Mouse (Mus musculus): ENCODE data around the gene Bak1. TPM values are rescaled to one million over a fixed set of nuclear protein-coding genes. Genes with fewer than 3 reads are reported as not detected.

The Bak1 gene
- 10 to 100 TPM; 12.7 to 14.3 TPM for total RNA-seq (2021)
- long read RNA-seq, experiment 1, partial matches to known transcripts, result 0 of 5 reads
- long read RNA-seq, experiment 1, other reads (novel, unspliced or antisense), result 5 of 5 reads
- long read RNA-seq, experiment 2, partial matches to known transcripts, result 0 of 2 reads
- long read RNA-seq, experiment 2, other reads (novel, unspliced or antisense), result 2 of 2 reads

DNA sequence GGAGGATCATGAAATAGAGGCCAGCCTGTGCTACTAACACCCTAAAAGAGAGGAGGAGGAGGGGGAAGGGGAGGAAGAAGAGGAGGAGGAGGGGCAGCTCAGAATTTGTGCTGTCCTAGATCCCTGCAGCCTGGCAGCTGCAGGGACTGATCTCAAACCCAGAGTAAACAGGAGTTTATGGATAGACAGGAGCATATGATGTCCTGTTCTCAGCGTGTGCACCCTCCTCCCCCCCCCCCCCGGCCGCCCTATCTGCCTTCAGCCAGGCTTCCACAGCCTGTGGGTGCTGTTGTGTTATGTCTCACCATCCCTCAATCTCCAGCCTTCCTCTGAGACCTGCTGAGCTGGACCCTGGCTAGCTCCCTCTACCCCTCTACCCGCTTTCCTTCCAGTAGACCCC, at the start of gene Bak1:
Gene Bak1, minus strand, starts transcription at position 101 of the 400 bp plus-strand sequence.
- Histone ChIP-seq H3K27ac (peak within 1 kb of the TSS; percentile 97), H3K4me3 (peak within 1 kb of the TSS; percentile 97)
- no peak for TF ChIP-seq CTCF (conservative IDR thresholded peaks at IDR 0.05)
- no peak for DNase-seq (ENCODE audit: low spot score in 2 of 2)

GRCm38 (mm10) chr17:27078499-27078898, 49.7 kb upstream of the Bak1 start:
- Histone ChIP-seq H3K4me3 (no peak overlapping the region), H3K27ac (no peak overlapping the region)
- no peak for DNase-seq (ENCODE audit: low spot score in 2 of 2)
- TF ChIP-seq CTCF (conservative IDR thresholded peaks at IDR 0.05), result no peak

- H3K27ac ChIP-seq, result no peak overlapping the region
- DNase-seq (ENCODE audit: low spot score in 2 of 2), result no peak
- H3K4me3 ChIP-seq, result no peak overlapping the region
- TF ChIP-seq CTCF (conservative IDR thresholded peaks at IDR 0.05), result peak; percentile 67
Measured at GRCm38 (mm10) chr17:27077920-27078319, 49.1 kb upstream of the Bak1 start.

DNA sequence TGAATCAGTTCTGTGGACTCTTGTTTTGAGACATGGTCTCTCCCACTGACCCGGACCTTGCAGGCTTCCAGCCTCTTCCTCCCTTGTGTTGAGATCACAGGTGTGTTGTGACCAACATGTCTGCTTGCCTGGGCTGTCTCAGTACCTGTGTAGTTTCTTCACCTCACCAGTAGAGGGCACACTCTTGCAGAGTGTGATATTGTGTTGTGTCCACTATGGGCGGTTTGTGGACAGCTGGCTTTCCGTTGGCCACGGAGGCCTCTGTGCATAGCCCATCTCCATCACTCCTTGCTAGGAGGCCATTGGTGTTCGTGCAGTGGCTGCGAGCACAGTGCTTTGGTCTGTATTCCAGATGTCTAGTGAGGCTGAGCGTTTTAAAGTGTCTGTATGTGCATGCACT, 48.3 kb upstream of the Bak1 start:
- no peak for DNase-seq (ENCODE audit: low spot score in 2 of 2)
- TF ChIP-seq CTCF (conservative IDR thresholded peaks at IDR 0.05), result peak; percentile 48
- Histone ChIP-seq H3K4me3 (no peak overlapping the region), H3K27ac (no peak overlapping the region)

GRCm38 (mm10) chr17:27074849-27075745, 46.3 kb upstream of the Bak1 start:
- Histone ChIP-seq H3K4me3 (no peak overlapping the region), H3K27ac (peak overlapping the region; percentile 10; the same call in 1 of the 2 replicates)
- DNase-seq (ENCODE audit: low spot score in 2 of 2), result no peak
- no peak for TF ChIP-seq CTCF (conservative IDR thresholded peaks at IDR 0.05)

DNA sequence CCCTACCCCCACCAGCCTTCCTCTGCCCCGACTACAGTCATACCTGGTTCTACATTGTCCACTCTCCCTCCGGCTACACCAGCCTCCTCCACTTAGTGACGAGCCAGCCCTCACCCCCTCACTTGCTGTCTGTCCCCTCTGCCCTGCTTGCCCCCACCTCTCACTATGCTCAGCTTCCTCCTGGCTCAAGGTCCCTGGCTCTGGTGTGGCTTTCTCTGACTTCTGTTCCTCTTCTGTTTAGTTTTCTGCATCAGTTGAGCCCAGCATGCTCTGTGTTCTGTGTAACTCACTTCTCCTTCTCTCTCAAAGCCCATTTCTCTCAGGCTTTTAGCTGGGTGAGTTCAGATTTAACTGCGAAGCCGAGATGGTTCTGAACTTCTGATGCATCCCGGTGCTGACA, 45.4 kb upstream of the Bak1 start:
- Histone ChIP-seq H3K27ac (no peak overlapping the region), H3K4me3 (no peak overlapping the region)
- TF ChIP-seq CTCF (conservative IDR thresholded peaks at IDR 0.05), result no peak
- DNase-seq (ENCODE audit: low spot score in 2 of 2), result no peak

DNA sequence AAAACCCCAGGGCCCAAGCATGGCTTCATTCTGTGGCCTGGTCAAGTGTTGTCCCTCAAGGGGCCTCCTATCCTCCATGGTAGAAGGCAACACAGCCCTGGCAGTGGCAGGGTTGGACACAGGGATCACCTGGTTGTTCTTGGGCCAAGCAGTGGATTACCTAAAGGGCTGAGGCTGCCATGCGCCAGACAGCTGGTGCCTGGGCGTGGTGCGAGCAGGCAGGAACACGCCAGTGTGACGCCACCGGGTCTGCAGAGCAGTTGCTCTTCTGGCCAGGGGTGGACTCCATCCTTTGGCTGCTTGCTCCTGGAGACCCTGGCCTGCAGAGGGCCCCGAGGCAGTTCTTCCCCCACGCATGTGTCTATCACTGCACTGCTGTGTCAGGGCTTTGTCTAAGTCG, 45.0 kb upstream of the Bak1 start:
- TF ChIP-seq CTCF (conservative IDR thresholded peaks at IDR 0.05), result no peak
- Histone ChIP-seq H3K4me3 (no peak overlapping the region), H3K27ac (no peak overlapping the region)
- DNase-seq (ENCODE audit: low spot score in 2 of 2), result no peak

DNA sequence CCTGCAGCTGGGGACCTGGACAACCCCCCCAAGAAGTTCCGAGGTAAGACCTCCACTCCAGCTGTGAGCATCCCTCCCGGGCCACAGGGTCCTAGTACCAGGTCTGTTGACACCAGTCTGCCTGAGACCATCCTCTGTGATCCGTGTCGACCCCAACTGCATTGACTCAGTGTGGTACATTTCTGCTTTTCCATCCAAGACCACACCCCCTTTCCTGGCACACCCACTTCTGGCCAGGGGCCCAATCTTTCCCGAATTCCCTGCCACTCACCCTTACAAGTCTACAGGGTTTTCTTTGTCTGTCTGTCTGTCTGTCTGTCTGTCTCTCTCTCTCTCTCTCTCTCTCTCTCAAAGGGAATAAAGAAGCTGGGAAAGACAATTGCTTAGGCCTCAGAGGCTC, 44.3 kb upstream of the Bak1 start:
- Histone ChIP-seq H3K4me3 (no peak overlapping the region), H3K27ac (no peak overlapping the region)
- no peak for TF ChIP-seq CTCF (conservative IDR thresholded peaks at IDR 0.05)
- DNase-seq (ENCODE audit: low spot score in 2 of 2), result no peak

DNA sequence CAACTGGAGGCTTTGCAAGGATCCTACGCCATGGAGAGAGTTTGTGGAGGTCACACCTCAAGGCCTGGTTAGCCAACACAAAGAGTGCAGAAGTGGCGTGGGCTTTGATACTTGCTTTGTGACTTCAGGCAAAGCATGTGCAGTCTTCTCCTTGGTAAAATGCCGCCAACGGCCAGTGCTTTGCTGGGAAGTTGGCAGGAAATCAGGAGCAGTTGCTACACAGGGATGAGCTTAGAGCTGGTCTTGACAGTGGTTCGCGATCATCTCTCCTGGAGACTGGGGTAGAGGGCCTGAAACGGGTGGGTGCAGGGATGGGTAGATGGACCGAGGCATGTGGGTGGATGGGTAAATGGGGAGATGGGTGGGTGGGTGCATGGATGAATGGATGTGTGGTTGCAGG, 43.6 kb upstream of the Bak1 start:
- no peak for TF ChIP-seq CTCF (conservative IDR thresholded peaks at IDR 0.05)
- DNase-seq (ENCODE audit: low spot score in 2 of 2), result peak in 1 of 2 experiments; percentile 18
- Histone ChIP-seq H3K4me3 (no peak overlapping the region), H3K27ac (no peak overlapping the region)

DNA sequence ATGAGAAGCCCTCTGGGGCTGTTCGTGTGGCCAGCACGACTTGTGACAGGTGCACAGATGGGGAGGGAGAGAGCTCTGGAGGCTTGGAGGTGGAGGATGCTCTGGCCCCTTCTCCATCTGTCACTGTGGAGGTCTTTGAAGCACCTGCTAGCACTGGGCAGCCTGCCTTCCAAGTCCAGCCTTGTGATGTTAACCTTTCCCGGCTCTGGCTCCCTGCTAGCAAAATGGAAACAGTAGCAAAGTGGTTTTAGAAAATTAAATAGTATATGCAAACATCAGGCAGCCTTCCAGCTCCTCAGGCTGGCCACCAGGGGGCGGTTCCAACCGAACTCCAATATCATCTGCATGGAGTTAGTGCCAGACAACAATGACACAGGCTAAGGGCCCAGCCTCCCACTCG, 42.8 kb upstream of the Bak1 start:
- Histone ChIP-seq H3K27ac (no peak overlapping the region), H3K4me3 (no peak overlapping the region)
- TF ChIP-seq CTCF (conservative IDR thresholded peaks at IDR 0.05), result peak; percentile 79
- peak in 1 of 2 experiments; percentile 32 for DNase-seq (ENCODE audit: low spot score in 2 of 2)

GRCm38 (mm10) chr17:27070913-27071312, 42.1 kb upstream of the Bak1 start:
- Histone ChIP-seq H3K4me3 (no peak overlapping the region), H3K27ac (no peak overlapping the region)
- no peak for DNase-seq (ENCODE audit: low spot score in 2 of 2)
- TF ChIP-seq CTCF (conservative IDR thresholded peaks at IDR 0.05), result no peak

DNA sequence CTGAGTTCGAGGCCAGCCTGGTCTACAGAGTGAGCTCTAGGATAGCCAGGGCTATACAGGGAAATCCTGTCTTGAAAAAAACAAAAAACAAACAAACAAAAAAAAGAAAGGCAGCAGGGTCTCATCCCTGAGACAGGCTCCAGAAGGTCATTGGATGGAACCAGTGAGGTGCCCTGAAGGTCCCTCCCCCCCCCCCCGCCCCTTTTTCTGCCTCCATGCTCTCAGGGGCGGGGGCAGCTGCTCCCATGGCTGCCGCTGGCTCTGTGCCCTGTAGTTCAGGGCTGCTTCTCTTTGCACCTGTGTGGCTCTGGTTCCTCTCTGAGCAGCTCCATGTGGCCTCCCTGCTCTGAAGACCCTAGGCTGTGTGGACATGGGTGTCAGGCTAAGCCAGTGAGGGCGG, 40.3 kb upstream of the Bak1 start:
- H3K27ac ChIP-seq, result no peak overlapping the region
- H3K4me3 ChIP-seq, result no peak overlapping the region
- TF ChIP-seq CTCF (conservative IDR thresholded peaks at IDR 0.05), result no peak
- no peak for DNase-seq (ENCODE audit: low spot score in 2 of 2)

- Histone ChIP-seq H3K4me3 (no peak overlapping the region), H3K27ac (no peak overlapping the region)
- no peak for TF ChIP-seq CTCF (conservative IDR thresholded peaks at IDR 0.05)
- no peak for DNase-seq (ENCODE audit: low spot score in 2 of 2)
Measured at GRCm38 (mm10) chr17:27066065-27066464, 37.3 kb upstream of the Bak1 start.

DNA sequence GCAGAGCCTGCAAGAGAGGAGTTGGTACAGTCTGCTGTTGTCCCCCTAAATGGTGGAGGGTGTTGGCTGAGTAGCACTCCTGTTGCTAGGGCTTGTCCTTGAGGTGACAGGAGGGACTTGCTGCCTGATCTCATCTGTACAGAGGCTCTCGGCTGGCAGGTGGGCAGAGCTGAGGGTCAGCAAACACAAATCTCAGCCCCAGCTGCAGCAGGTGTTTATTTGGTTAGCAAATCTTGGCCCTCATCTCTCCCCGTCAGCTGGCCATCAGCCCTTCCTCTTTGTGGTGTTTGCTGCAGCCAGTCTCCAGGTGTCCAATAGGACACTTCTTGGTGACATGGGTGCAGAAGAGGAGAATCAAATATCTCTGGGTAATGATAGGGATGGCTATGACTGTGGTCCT, 35.4 kb upstream of the Bak1 start:
- TF ChIP-seq CTCF (conservative IDR thresholded peaks at IDR 0.05), result no peak
- H3K4me3 ChIP-seq, result no peak overlapping the region
- H3K27ac ChIP-seq, result no peak overlapping the region
- no peak for DNase-seq (ENCODE audit: low spot score in 2 of 2)
